Comparison of ENCODE assay signal across 8 mouse cellular contexts in the genomic region with DNA sequence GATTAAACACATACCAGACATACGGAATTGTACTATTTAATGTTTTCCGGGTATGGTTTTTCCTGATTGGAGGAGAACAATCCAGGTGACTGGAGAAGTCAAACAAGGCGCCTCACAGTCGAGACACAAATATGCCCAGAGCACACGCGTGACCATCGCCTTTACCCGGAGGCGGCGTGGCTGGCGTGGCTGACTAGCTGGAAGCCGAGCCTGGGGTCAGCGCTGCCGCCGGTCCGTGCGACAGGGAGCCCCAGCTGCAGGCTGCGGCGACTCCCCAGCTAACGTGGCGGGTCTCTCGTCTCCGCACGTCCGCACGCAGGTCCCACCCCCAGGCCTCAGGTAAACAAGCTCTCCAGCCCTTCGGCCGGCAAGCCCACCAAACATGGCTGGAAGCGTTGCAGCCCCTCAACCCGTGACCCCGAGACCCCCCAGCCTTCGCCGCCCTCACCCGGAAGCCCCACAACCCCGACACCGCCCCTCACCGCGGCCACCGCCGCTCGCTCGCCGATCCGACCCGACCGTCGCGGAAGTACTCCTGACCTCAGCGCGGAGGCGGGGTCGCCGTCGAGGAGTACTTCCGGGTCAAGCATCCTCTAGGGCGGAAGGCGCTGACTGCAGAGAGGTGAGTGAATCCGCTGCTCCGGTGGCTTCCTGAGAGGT. TPM values are rescaled to one million over a fixed set of nuclear protein-coding genes. Genes with fewer than 3 reads are reported as not detected.
DNase-seq lines count a peak whose midpoint lies in the region; ATAC-seq lines count a peak whose summit lies in the region.

A gene (minus strand): TSS at position 527 of the 660 bp plus-strand sequence.
A gene (plus strand): TSS at position 574 of the 660 bp plus-strand sequence.

- peak within 1 kb of the TSS; percentile 67 for H3K4me2 ChIP-seq in hindbrain, embryonic 13.5 days

- under 1% methylated on average over 58 of the region's 59 CpGs for WGBS in hindbrain, embryonic 13.5 days

- peak; percentile 96 for ATAC-seq in hindbrain, embryonic 13.5 days (ENCODE audit: low FRiP score)

- DNase-seq in NIH3T3 (ENCODE audit: low read depth), result peak; percentile 93
- DNase-seq in cerebellum, postnatal 10 days, result peak; percentile 98 to 99
- peak; percentile 80 to 89 for DNase-seq in frontal cortex, postnatal 14 days (ENCODE audit: low spot score in 2 of 2)
- DNase-seq in layer of hippocampus, postnatal 25 days (ENCODE audit: extremely low spot score in 1 of 2, low spot score in 1 of 2), result peak; percentile 86 to 87
- DNase-seq in lung, postnatal 25 days (ENCODE audit: low spot score), result peak; percentile 93
- peak; percentile 89 for DNase-seq in retina, embryonic 14.5 days (ENCODE audit: low spot score)
- peak; percentile 98 for DNase-seq in thymus, postnatal 4 days

- peaks cover 40% of the 10 kb centered on the region for H3K4me1 ChIP-seq in hindbrain, embryonic 13.5 days (replicated peaks)

- H3K9ac ChIP-seq in hindbrain, embryonic 13.5 days, result peak within 1 kb of the TSS; percentile 92

- H3K36me3 ChIP-seq in hindbrain, embryonic 13.5 days, result peaks cover 17% of the 10 kb centered on the region

- H3K9me3 ChIP-seq in hindbrain, embryonic 13.5 days, result no peaks in the 10 kb centered on the region

- peak within 1 kb of the TSS; percentile 95 for H3K4me3 ChIP-seq in hindbrain, embryonic 13.5 days

- no peaks in the 10 kb centered on the region for H3K27me3 ChIP-seq in hindbrain, embryonic 13.5 days

- H3K27ac ChIP-seq in hindbrain, embryonic 13.5 days, result peak within 1 kb of the TSS; percentile 89

RNA-seq across cellular contexts. Expression of the first gene that starts in this region (rescaled TPM):
- polyA plus RNA-seq in hindbrain, embryonic 13.5 days (2015; fragmentation: Nextera tagmentation; extraction: Ambion mirVana), result 92.7 and 94.9 TPM in 2 replicates
- 10 to 100 TPM; 33.2 to 35.8 TPM for total RNA-seq in layer of hippocampus, postnatal 25 days (2021)

RNA-seq across cellular contexts. Expression of the second gene that starts in this region (rescaled TPM):
- 62.7 and 66.8 TPM in 2 replicates for polyA plus RNA-seq in hindbrain, embryonic 13.5 days (2015; fragmentation: Nextera tagmentation; extraction: Ambion mirVana)
- 10 to 100 TPM; 29.5 to 36.4 TPM for total RNA-seq in layer of hippocampus, postnatal 25 days (2021)

Comparison
In these comparisons a context has a peak if more than half of its experiments do, and no peak if none do; other contexts are left out.
1. Peak in every context shown above with its lines: DNase-seq, ATAC-seq, H3K4me3 ChIP-seq and H3K27ac ChIP-seq.